Mouse (Mus musculus): ENCODE measurements around the gene Gm21188. TPM values are rescaled to one million over a fixed set of nuclear protein-coding genes. Genes with fewer than 3 reads are reported as not detected.

Gm21188 gene
- polyA plus RNA-seq, 1 experiment from 2014 or later = 0.12 TPM

Other genes with a start within 250 kb of the Gm21188 start
- gene AF067063, start 222.0 kb downstream of the Gm21188 start, polyA plus RNA-seq (2015; fragmentation: Nextera tagmentation; extraction: Ambion mirVana) = not detected in 2 replicates
- gene D13Ertd608e, start 216.2 kb downstream of the Gm21188 start, polyA plus RNA-seq (2015; fragmentation: Nextera tagmentation; extraction: Ambion mirVana) = not detected in 2 replicates
- gene Tcstv1, start 157.4 kb downstream of the Gm21188 start, polyA plus RNA-seq (2015; fragmentation: Nextera tagmentation; extraction: Ambion mirVana) = not detected in 2 replicates
- not detected in 2 replicates for gene Gm21761, start 122.9 kb downstream of the Gm21188 start, polyA plus RNA-seq (2015; fragmentation: Nextera tagmentation; extraction: Ambion mirVana)
- not detected in 2 replicates for gene B020031M17Rik, start 101.4 kb downstream of the Gm21188 start, polyA plus RNA-seq (2015; fragmentation: Nextera tagmentation; extraction: Ambion mirVana)
- gene Gm36079, start 25.2 kb downstream of the Gm21188 start, polyA plus RNA-seq (2015; fragmentation: Nextera tagmentation; extraction: Ambion mirVana) = not detected in 2 replicates
- gene Gm20767, start 88.1 kb upstream of the Gm21188 start, polyA plus RNA-seq (2015; fragmentation: Nextera tagmentation; extraction: Ambion mirVana) = not detected in 2 replicates
- gene Gm21818, start 120.2 kb upstream of the Gm21188 start, polyA plus RNA-seq (2015; fragmentation: Nextera tagmentation; extraction: Ambion mirVana) = not detected in 2 replicates
- gene Gm21762, start 163.8 kb upstream of the Gm21188 start, polyA plus RNA-seq (2015; fragmentation: Nextera tagmentation; extraction: Ambion mirVana) = not detected in 2 replicates
- not detected in 2 replicates for gene Gm21731, start 186.9 kb upstream of the Gm21188 start, polyA plus RNA-seq (2015; fragmentation: Nextera tagmentation; extraction: Ambion mirVana)
- not detected in 2 replicates for gene AF067061, start 210.9 kb upstream of the Gm21188 start, polyA plus RNA-seq (2015; fragmentation: Nextera tagmentation; extraction: Ambion mirVana)
- 0.51 and 0.75 TPM in 2 replicates for gene BC147527, start 248.2 kb upstream of the Gm21188 start, polyA plus RNA-seq (2015; fragmentation: Nextera tagmentation; extraction: Ambion mirVana)